Mouse (Mus musculus) gastrocnemius, postnatal 36 days (tissue): ENCODE data around the gene Chp1. TPM values are rescaled to one million over a fixed set of nuclear protein-coding genes. Genes with fewer than 3 reads are reported as not detected.
"Not testable (repeated sequence)": the region's sequence is repeated elsewhere in the genome, so short reads cannot be mapped to it uniquely, and the experiment has no call there.

Source experiments
- DNase-seq, 2 experiments: peaks; one replicate each; pipeline ENCODE4 v3.0.0; 2022
- intact Hi-C: fragments of 180-260 bp; cut with DNase I; formaldehyde crosslinking; loops from one replicate; pipeline ENCODE4 v1.15.1; 2025
- total RNA-seq, 2 experiments: library from RNA; stranded (reverse); gene quantifications; 2 replicates each; pipeline ENCODE4 v1.2.3; 2021

Gene Chp1
- total RNA-seq, 2 experiments from 2014 or later, result 66.5 to 75.1 TPM

GRCm38 (mm10) chr2:119558737-119559340 lies 11.3 kb downstream of the Chp1 start:
- intact Hi-C loops, result no loop called here
- no peak for DNase-seq

- intact Hi-C loops, result no loop called here
- DNase-seq, result no peak
Observed at GRCm38 (mm10) chr2:119561794-119562193, 14.3 kb downstream of the Chp1 start.

GRCm38 (mm10) chr2:119565284-119565683 lies 17.8 kb downstream of the Chp1 start:
- no peak for DNase-seq
- intact Hi-C loops, result no loop called here

DNA sequence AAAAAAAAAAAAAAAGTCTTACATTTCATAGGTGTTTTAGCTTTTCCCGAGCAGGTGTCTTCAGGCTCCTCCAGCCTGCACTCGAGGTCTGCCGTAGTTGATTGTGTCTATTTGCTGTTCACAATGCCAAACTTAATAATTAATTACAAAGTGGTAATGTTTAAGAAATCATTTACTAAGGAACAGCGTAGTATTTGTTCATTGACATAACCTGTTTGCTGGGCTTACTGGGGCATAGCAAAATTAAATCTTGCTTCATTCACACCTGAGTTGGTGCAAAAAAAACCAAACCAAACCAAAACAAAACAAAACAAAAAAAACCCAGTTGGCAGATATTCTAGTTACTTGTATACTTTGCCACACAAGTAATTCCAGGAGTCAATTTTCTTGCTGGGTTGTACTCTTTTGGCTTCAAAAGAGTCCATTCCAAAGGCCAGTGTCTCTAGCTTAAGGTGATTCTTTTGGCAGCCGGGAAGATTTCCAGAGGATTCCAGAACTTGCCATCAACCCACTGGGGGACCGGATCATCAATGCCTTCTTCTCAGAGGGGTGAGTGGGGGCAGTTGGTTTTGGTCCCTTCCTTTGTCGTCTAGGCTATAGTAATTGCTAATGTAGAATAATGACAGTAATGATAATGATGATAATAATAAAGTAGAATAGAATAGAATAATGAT lies 18.8 kb downstream of the Chp1 start:
- intact Hi-C loops, result no loop called here

GRCm38 (mm10) chr2:119572471-119572870 lies 25.0 kb downstream of the Chp1 start:
- intact Hi-C loops, result no loop called here
- DNase-seq, result no peak

More for the DNA sequence above, 18.8 kb downstream of the Chp1 start:
- DNase-seq, result no peak

DNA sequence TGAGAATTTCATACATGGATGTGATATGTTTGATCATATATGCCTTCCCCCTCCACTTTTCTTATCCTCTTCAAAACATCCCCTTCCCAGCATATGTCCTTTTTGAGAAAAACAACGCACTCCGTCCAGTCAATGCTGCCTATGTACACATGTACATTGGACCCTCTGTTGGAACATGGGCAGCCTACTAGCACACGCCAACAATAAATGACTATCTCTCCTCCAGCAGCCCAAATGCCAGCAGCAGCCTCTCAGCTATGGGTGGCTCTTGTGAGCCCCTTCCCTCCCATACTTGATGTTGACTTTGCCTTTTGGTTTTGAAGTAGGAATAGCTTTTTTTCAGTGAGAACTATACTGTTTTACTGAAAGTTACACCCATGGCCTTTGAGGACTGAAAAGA lies 34.1 kb downstream of the Chp1 start:
- no peak for DNase-seq

GRCm38 (mm10) chr2:119583439-119583838 lies 35.9 kb downstream of the Chp1 start:
- intact Hi-C loops, result no loop called here
- no peak for DNase-seq

More for the DNA sequence above, 34.1 kb downstream of the Chp1 start:
- intact Hi-C loops, result no loop called here

DNA sequence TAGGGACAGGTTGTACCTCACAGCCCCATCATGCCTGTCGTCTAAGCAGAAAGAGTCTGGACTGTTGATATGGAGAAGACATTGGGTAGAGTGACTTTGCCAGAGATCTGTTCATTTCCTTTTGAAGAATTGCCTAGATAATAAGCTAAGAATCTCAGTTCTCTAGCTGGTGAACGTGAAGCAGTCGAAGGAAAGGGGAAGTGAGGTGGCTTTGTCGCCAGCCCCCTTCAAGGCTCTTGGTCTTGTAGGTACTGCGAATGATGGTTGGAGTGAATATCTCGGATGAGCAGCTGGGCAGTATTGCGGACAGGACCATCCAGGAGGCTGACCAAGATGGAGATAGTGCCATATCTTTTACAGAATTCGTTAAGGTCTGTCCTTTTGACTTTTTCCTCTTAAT lies 36.8 kb downstream of the Chp1 start:
- intact Hi-C loops, result no loop called here
- no peak for DNase-seq

GRCm38 (mm10) chr2:119587383-119587782 lies 39.9 kb downstream of the Chp1 start:
- peak; percentile 34 to 52 for DNase-seq
- intact Hi-C loops, result no loop called here

DNA sequence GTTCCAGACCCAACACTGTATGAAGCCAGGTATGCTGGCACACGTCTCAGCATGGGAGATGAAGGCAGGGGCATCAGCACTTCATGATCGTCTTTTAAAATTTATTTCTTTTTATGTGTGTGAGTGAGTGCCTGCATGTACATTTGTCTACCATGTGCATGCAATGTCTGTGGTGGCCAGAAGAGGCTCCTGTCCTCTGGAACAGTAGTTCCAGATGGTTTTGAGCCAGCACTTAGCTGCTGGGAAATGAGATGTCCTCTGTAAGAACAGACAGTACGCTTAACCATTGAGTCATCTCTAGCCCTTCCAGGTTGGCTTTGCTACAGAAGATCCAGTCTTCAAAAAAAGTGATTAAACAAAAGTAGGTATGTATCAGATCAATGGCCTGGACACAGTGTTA lies 43.8 kb downstream of the Chp1 start:
- intact Hi-C loops, result loop anchor here (5.0 kb wide), 1 partner anchor 44 kb away; the partner anchor contains the start of genes Chp1 and Exd1
- no peak for DNase-seq

DNA sequence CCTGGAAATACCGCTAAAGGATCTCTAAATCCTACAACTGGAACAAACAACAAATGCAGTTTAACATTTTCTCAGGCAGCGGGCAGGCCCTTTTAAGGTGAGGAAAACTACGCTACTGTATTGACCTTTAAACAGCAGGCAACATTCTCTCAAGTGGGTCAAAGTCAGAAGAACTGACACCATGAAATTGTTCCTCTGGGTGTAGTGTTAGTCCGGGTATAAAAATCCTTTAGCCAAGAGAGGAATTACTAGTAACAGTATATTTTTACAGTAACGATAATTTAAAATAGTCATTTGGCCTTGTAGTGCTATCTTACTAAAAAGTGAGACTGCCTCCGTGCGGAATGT lies 46.2 kb downstream of the Chp1 start:
- intact Hi-C loops, result loop anchor here (5.0 kb wide), 1 partner anchor 46 kb away; the partner anchor contains the start of genes Chp1 and Exd1
- DNase-seq, result no peak

DNA sequence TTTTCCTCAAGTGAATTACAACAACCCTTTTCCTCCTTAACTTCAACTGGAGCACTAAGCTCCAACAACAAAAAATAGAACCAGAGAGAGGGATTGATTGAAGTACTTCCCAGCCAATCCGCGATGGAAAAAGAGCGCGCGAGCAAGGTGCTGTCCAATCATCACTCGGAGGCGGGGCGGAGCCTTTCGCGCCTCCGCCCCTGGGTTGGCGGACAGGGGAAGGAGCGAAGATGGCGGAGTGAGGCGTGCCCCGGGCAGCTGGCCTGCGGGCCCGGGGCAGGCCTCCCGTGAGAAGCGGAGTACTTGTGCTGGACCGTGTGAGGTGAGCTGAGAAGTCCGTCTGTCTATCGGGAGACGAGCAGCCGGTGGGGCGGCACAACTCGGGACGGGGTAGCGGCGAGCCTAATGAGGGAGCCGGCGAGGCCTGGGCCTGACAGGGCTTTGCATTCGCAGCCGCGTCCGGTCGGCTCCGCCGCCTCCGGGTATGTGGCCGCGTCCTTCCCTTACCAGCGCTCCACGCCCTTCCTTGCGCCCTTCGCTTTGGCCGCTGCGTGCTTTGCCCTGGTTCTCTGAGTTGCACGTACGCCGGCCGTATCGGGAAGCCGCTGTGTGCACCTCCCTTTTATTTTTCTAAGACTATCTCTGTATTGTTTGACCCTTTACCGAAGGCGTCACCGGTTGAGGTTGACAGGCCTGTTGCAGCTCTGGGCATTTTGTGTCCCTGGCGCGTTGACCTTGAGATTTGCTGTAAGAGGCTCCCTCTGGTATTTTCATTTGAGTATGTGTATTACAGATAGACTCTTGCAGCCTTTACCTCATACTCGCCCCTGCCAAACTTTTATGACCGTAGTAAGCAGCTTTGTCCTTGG lies 46.9 kb downstream of the Chp1 start:
- DNase-seq, result peak; percentile 90 to 97
- intact Hi-C loops, result loop anchor here (5.0 kb wide), 1 partner anchor 47 kb away; the partner anchor contains the start of genes Chp1 and Exd1

DNA sequence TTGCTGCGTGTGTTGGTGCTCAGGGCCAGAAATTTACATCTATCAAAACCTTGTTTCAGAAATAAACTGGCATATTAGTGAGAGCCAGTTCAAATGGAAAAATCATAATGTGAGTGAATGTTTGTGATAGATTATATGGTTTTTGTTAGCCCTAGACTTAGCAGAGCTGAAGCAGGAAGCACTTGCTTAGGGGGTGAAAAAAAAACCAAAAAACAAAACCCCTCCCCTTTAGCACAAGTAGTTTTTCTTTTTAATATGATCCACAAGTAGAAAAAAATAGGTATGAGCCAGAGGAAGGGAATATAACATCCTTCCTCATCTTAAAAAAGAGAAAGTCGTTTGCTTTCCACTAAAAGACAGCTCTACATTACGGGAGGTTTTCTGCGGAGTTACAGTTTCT lies 47.8 kb downstream of the Chp1 start:
- DNase-seq, result no peak
- intact Hi-C loops, result no loop called here

GRCm38 (mm10) chr2:119596781-119597330 lies 49.4 kb downstream of the Chp1 start:
- intact Hi-C loops, result no loop called here
- DNase-seq, result no peak

DNA sequence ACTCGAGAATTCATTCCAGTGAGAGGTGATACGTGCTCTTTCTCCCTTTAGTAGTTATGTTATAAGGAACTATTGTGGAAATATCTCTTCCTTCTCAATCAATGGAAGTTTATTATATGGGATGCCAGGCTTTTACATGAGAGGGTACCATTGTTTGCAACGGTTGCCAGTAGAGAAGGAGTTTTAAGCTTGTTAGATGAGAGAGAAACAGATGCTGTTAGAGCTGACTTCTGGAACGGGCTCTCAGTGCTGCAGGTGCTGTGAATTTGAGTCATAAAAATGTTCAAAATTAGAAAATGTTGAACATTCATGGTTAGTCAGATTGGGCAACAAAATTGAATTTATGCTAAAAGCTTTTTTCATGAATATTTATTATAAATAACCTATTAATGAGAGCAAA lies 53.5 kb downstream of the Chp1 start:
- intact Hi-C loops, result no loop called here
- DNase-seq, result no peak

DNA sequence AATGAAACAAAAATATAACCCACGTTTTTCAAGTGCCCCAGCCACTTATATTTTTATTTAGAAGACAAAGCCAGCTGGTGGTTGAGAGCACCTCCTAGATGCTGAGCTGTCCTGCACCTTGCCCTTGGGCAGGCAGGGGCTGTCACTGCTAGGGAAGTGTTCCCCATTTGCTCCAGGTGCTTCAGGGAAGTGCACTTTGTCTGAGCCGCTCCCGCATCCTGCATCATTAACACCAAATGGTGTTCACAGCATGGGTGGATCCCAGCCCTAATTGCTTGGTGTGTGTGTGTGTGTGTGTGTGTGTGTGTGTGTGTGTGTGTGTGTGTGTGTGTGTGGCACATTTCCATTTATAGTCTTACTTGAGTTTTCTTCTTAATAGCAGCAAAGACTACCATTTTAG lies 54.1 kb downstream of the Chp1 start:
- DNase-seq, intact Hi-C loops: not testable (repeated sequence)

DNA sequence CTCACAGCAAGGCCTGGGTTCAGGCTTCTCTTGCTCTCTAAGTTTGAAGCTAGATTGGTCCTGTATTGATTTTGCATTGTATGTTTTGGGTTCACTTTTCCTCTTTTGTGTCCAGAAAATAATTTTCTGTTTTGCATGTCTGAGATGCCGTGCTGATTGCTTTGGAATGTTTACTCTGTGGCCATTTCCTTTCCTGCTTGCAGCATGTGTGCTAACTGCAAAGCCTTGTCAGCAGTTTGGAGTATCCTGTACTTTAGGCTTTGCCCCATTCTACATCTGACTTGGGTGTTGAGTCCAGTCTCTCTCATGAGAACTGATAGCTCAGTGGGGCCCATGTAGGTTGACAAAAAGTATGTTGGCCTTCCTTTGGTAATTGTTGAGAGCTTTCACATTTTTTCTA lies 55.0 kb downstream of the Chp1 start:
- DNase-seq, result no peak
- intact Hi-C loops, result no loop called here

GRCm38 (mm10) chr2:119603909-119604308 lies 56.4 kb downstream of the Chp1 start:
- DNase-seq, result no peak
- intact Hi-C loops, result no loop called here

DNA sequence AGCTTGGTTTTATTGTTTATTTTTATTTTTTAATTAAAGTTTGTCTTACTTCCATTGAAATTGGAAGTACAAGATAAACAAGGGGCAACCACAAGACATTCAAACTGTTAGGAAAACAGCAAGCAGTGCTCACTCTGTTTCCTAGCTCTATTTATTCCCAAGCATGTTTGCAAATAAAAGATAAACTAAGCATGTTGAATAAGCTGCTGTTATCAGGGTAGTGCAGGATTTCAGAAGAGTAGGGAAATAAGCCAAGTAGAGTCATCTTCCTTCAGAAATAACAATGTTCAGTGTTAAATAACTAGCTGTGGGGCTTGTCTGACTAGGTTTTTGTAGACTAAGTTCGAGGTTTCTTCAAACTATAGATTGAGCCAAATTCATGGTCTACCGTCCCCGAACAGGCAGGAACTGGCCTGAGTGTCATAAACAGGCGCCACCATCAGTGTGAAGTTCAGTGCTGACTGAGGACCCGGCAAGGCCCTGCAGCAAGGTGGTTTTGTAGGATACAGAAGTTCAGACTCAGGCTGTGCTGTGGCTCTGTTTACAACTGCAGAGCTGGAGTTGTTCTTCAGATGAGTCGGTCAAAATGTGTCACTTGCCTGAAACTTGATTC lies 58.0 kb downstream of the Chp1 start:
- intact Hi-C loops, result no loop called here
- no peak for DNase-seq

DNA sequence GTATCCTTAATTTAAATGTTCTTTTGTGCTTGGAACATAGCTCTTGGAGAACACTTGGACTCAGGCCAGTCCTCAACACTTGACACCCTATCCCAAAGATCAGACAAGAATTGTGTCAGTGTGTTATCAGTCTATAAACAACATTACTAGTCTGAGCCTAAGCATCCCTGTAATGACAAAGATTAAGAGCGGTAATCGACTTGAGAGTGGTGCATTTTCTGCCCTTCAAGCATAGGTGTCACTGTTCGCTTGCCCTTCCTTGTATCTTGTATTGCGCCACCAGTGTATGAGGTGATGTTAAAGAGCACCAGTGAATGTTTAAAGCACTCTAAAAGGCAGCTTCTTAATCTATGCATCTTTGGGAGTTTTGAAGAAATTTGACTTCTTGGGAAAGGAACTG lies 59.5 kb downstream of the Chp1 start:
- DNase-seq, result no peak
- intact Hi-C loops, result no loop called here

- no peak for DNase-seq
- intact Hi-C loops, result no loop called here
Observed at GRCm38 (mm10) chr2:119617841-119618198, 70.3 kb downstream of the Chp1 start.
